8 mouse cellular contexts compared by ENCODE assay signal in genomic region chr4:149702210-149702979, GRCm38 (mm10). TPM values are rescaled to one million over a fixed set of nuclear protein-coding genes. Genes with fewer than 3 reads are reported as not detected.
A peak's percentile ranks its signal among the peaks of the same experiment; 100 is the strongest.
DNase-seq lines count a peak whose midpoint lies in the region; ATAC-seq lines count a peak whose summit lies in the region.

TSS of gene Pik3cd (minus strand) at chr4:149702571.

- DNase-seq in gastrocnemius, adult 18-20 months (ENCODE audit: low spot score): peak; percentile 46
- DNase-seq in gastrocnemius, postnatal 4 days (ENCODE audit: low spot score in 2 of 2): no peak
- peak; percentile 69 for DNase-seq in T-cell, adult 2 months (ENCODE audit: low spot score)
- DNase-seq in lung, adult 18-20 months: peak; percentile 52 to 61
- DNase-seq in spleen, postnatal 14 days (ENCODE audit: low spot score in 2 of 2): peak; percentile 31 to 46
- no peak for DNase-seq in right cerebral cortex, postnatal 25 days
- DNase-seq in cerebellum, adult 9-11 months: no peak

- no peak within 1 kb of the TSS for H3K4me2 ChIP-seq in hindbrain, embryonic 16.5 days (ENCODE audit: low read length)

- no peak for ATAC-seq in hindbrain, embryonic 16.5 days

- peaks cover 8% of the 10 kb centered on the region; the same call in 1 of the 2 replicates for H3K4me1 ChIP-seq in hindbrain, embryonic 16.5 days (ENCODE audit: control insufficient read depth, insufficient read depth, low read depth, low read length)

- H3K27me3 ChIP-seq in hindbrain, embryonic 16.5 days (replicated peaks; ENCODE audit: control insufficient read depth, insufficient read depth, low read length): peaks cover 7% of the 10 kb centered on the region; the same call in 1 of the 2 replicates

- no peaks in the 10 kb centered on the region for H3K9me3 ChIP-seq in hindbrain, embryonic 16.5 days (ENCODE audit: control insufficient read depth, low read length)

- WGBS in hindbrain, embryonic 16.5 days: 74% methylated on average over 19 of the region's 19 CpGs

- H3K36me3 ChIP-seq in hindbrain, embryonic 16.5 days (ENCODE audit: control insufficient read depth, insufficient read depth, low read length): no peaks in the 10 kb centered on the region

- H3K4me3 ChIP-seq in hindbrain, embryonic 16.5 days (ENCODE audit: low read length): no peak within 1 kb of the TSS

- H3K27ac ChIP-seq in hindbrain, embryonic 16.5 days (ENCODE audit: low read depth, low read length): no peak within 1 kb of the TSS

- no peak within 1 kb of the TSS for H3K9ac ChIP-seq in hindbrain, embryonic 16.5 days (ENCODE audit: low read depth, low read length)

RNA-seq across cellular contexts. Expression of gene Pik3cd, which starts in this region (rescaled TPM):
- 10 to 100 TPM; 10.3 to 12.7 TPM for total RNA-seq in gastrocnemius, adult 18-20 months (2021)
- 10 to 100 TPM in 1 of 2 experiments, 1 to 10 TPM in 1; 8.7 to 11.7 TPM for total RNA-seq in gastrocnemius, postnatal 4 days (2021)
- polyA plus RNA-seq in hindbrain, embryonic 16.5 days (2015; fragmentation: Nextera tagmentation; extraction: Ambion mirVana): 13.1 and 16.3 TPM in 2 replicates

Comparison
In these comparisons a context has a peak if more than half of its experiments do, and no peak if none do; other contexts are left out.
1. DNase-seq: peak in gastrocnemius, adult 18-20 months (single experiment), T-cell, adult 2 months (single experiment), lung, adult 18-20 months (2 of 2) and spleen, postnatal 14 days (2 of 2); none in gastrocnemius, postnatal 4 days (0 of 2), right cerebral cortex, postnatal 25 days (single experiment) and cerebellum, adult 9-11 months (single experiment).